Mouse (Mus musculus) MEL (cell line): ENCODE measurements around the gene Dand5. TPM values are rescaled to one million over a fixed set of nuclear protein-coding genes. Genes with fewer than 3 reads are reported as not detected.

ENCODE experiments used
- DNase-seq: peaks from one replicate; pipeline ENCODE4 v3.0.0; 2011; ENCODE audit warnings: low read depth, low spot score
- H3K27ac ChIP-seq: 2 replicates; pipeline ENCODE4 v1.5.1; 2012; ENCODE audit warnings: low read depth, mild to moderate bottlenecking, control low read depth, low read length, moderate library complexity; ENCODE audit not compliant: control insufficient read depth
- H3K27me3 ChIP-seq, 2 experiments: fragments of 150-350 bp in 1 of 2; sonication (generic) in 1 of 2; 2 replicates each; pipeline ENCODE4 v1.6.1; 2012; ENCODE audit warnings: low read length in 2 of 2, mild to moderate bottlenecking in 2 of 2, improper control_type of control experiment in 1 of 2, moderate library complexity in 1 of 2; ENCODE audit not compliant: insufficient read depth in 2 of 2, control insufficient read depth in 1 of 2
- H3K36me3 ChIP-seq, 2 experiments: 2 replicates each; pipeline ENCODE4 v1.6.1; 2012 to 2014; ENCODE audit warnings: low read length in 2 of 2, improper control_type of control experiment in 1 of 2, inconsistent platforms in 1 of 2, mild to moderate bottlenecking in 1 of 2; ENCODE audit not compliant: insufficient read depth in 2 of 2, control insufficient read depth in 1 of 2
- H3K4me1 ChIP-seq, 2 experiments: fragments of 150-350 bp in 1 of 2; sonication (generic) in 1 of 2; 2 replicates each; pipeline ENCODE4 v1.6.1; 2012; ENCODE audit warnings: low read length in 2 of 2, improper control_type of control experiment in 1 of 2, mild to moderate bottlenecking in 1 of 2; ENCODE audit not compliant: insufficient read depth in 2 of 2, control insufficient read depth in 1 of 2
- H3K4me3 ChIP-seq, 2 experiments: fragments of 150-350 bp in 1 of 2; sonication (generic) in 1 of 2; 2 replicates each; pipeline ENCODE4 v1.5.1; 2012; ENCODE audit warnings: low read depth in 2 of 2, low read length in 2 of 2, mild to moderate bottlenecking in 2 of 2, moderate library complexity in 2 of 2, control low read depth in 1 of 2, improper control_type of control experiment in 1 of 2; ENCODE audit not compliant: control insufficient read depth in 1 of 2, insufficient read depth in 1 of 2
- H3K79me2 ChIP-seq: 2 replicates; pipeline ENCODE4 v1.6.1; 2012; ENCODE audit warnings: mild to moderate bottlenecking, low read length, moderate library complexity; ENCODE audit not compliant: control insufficient read depth, poor library complexity, insufficient read depth
- H3K9ac ChIP-seq: 2 replicates; pipeline ENCODE4 v1.6.1; 2012; ENCODE audit warnings: low read depth, mild to moderate bottlenecking, control low read depth, low read length, moderate library complexity; ENCODE audit not compliant: control insufficient read depth, poor library complexity, severe bottlenecking
- H3K9me3 ChIP-seq: fragments of 150-350 bp; sonication (generic); replicated peaks from 2 replicates; pipeline ENCODE4 v1.6.1; 2012; ENCODE audit warnings: mild to moderate bottlenecking, low read length, improper control_type of control experiment, moderate library complexity; ENCODE audit not compliant: insufficient read depth
- BHLHE40 ChIP-seq: IDR thresholded peaks from 2 replicates; pipeline ENCODE4 v1.6.1; 2012; ENCODE audit warnings: low read depth, mild to moderate bottlenecking, inconsistent platforms, low read length, improper control_type of control experiment, borderline replicate concordance
- ELF1 ChIP-seq: IDR thresholded peaks from 2 replicates; pipeline ENCODE4 v1.6.1; 2014; ENCODE audit warnings: low read depth, mild to moderate bottlenecking, inconsistent platforms, low read length, improper control_type of control experiment, moderate library complexity
- EP300 ChIP-seq, 2 experiments: IDR thresholded peaks; 2 replicates each; pipeline ENCODE4 v1.6.1; 2011; ENCODE audit warnings: improper control_type of control experiment in 2 of 2, low read length in 2 of 2, low read depth in 1 of 2, mild to moderate bottlenecking in 1 of 2
- ETS1 ChIP-seq: IDR thresholded peaks from 2 replicates; pipeline ENCODE4 v1.6.1; 2012; ENCODE audit warnings: low read depth, mild to moderate bottlenecking, inconsistent platforms, low read length, improper control_type of control experiment, moderate library complexity
- GABPA ChIP-seq: IDR thresholded peaks from 2 replicates; pipeline ENCODE4 v1.6.1; 2012; ENCODE audit warnings: low read depth, mild to moderate bottlenecking, inconsistent platforms, low read length, improper control_type of control experiment, moderate library complexity
- GATA1 ChIP-seq: IDR thresholded peaks from 2 replicates; pipeline ENCODE4 v1.6.1; 2011; ENCODE audit warnings: low read depth, low read length, improper control_type of control experiment
- HCFC1 ChIP-seq: IDR thresholded peaks from 2 replicates; pipeline ENCODE4 v1.6.1; 2012; ENCODE audit warnings: low read depth, mild to moderate bottlenecking, inconsistent platforms, low read length, improper control_type of control experiment, moderate library complexity
- JUND ChIP-seq: IDR thresholded peaks from 2 replicates; pipeline ENCODE4 v1.6.1; 2011; ENCODE audit warnings: low read depth, mild to moderate bottlenecking, improper control_type of control experiment, low read length
- MAFK ChIP-seq: IDR thresholded peaks from 2 replicates; pipeline ENCODE4 v1.6.1; 2011; ENCODE audit warnings: low read depth, mild to moderate bottlenecking, low read length, improper control_type of control experiment, borderline replicate concordance
- MAX ChIP-seq: IDR thresholded peaks from 2 replicates; pipeline ENCODE4 v1.6.1; 2011; ENCODE audit warnings: low read length, improper control_type of control experiment
- MEF2A ChIP-seq: IDR thresholded peaks from 2 replicates; pipeline ENCODE4 v1.6.1; 2014; ENCODE audit warnings: low read depth, mild to moderate bottlenecking, inconsistent platforms, low read length, improper control_type of control experiment; ENCODE audit not compliant: poor library complexity, insufficient replicate concordance, severe bottlenecking; ENCODE audit errors: extremely low read depth
- MYB ChIP-seq: IDR thresholded peaks from 2 replicates; pipeline ENCODE4 v1.6.1; 2011; ENCODE audit warnings: mild to moderate bottlenecking, low read depth, low read length, improper control_type of control experiment
- MYC ChIP-seq: IDR thresholded peaks from 2 replicates; pipeline ENCODE4 v1.6.1; 2011; ENCODE audit warnings: low read depth, mild to moderate bottlenecking, low read length, improper control_type of control experiment, moderate library complexity
- NELFE ChIP-seq: IDR thresholded peaks from 2 replicates; pipeline ENCODE4 v1.6.1; 2011; ENCODE audit warnings: low read depth, low read length, improper control_type of control experiment
- POLR2A ChIP-seq, 2 experiments: IDR thresholded peaks; 2 replicates each; pipeline ENCODE4 v1.6.1; 2011 to 2012; ENCODE audit warnings: low read length in 2 of 2, mild to moderate bottlenecking in 2 of 2, control low read depth in 1 of 2, improper control_type of control experiment in 1 of 2, low read depth in 1 of 2, moderate library complexity in 1 of 2; ENCODE audit not compliant: control insufficient read depth in 1 of 2, insufficient read depth in 1 of 2, poor library complexity in 1 of 2
- RAD21 ChIP-seq: IDR thresholded peaks from 2 replicates; pipeline ENCODE4 v1.6.1; 2011; ENCODE audit warnings: mild to moderate bottlenecking, low read depth, low read length, improper control_type of control experiment
- RCOR1 ChIP-seq: IDR thresholded peaks from 2 replicates; pipeline ENCODE4 v1.6.1; 2012; ENCODE audit warnings: low read depth, mild to moderate bottlenecking, inconsistent platforms, low read length, improper control_type of control experiment
- SIN3A ChIP-seq: IDR thresholded peaks from 2 replicates; pipeline ENCODE4 v1.6.1; 2012; ENCODE audit warnings: low read length, improper control_type of control experiment, inconsistent platforms
- SMC3 ChIP-seq: IDR thresholded peaks from 2 replicates; pipeline ENCODE4 v1.6.1; 2011; ENCODE audit warnings: low read depth, low read length, improper control_type of control experiment
- TAL1 ChIP-seq: IDR thresholded peaks from 2 replicates; pipeline ENCODE4 v1.6.1; 2012; ENCODE audit warnings: mild to moderate bottlenecking, inconsistent platforms, low read length, moderate library complexity, mixed read lengths
- TBP ChIP-seq: IDR thresholded peaks from 2 replicates; pipeline ENCODE4 v1.8.0; 2011; ENCODE audit warnings: low read depth, low read length, improper control_type of control experiment
- TCF12 ChIP-seq: IDR thresholded peaks from 2 replicates; pipeline ENCODE4 v1.6.1; 2014; ENCODE audit warnings: low read depth, mild to moderate bottlenecking, inconsistent platforms, low read length, improper control_type of control experiment, moderate library complexity
- USF1 ChIP-seq: IDR thresholded peaks from 2 replicates; pipeline ENCODE4 v1.6.1; 2014; ENCODE audit warnings: low read depth, mild to moderate bottlenecking, inconsistent platforms, low read length, improper control_type of control experiment, moderate library complexity
- ZC3H11A ChIP-seq: IDR thresholded peaks from 2 replicates; pipeline ENCODE4 v1.6.1; 2012; ENCODE audit warnings: low read depth, mild to moderate bottlenecking, inconsistent platforms, low read length, improper control_type of control experiment
- ZKSCAN1 ChIP-seq: IDR thresholded peaks from 2 replicates; pipeline ENCODE4 v1.6.1; 2012; ENCODE audit warnings: low read depth, mild to moderate bottlenecking, inconsistent platforms, low read length, improper control_type of control experiment, moderate library complexity
- ZNF384 ChIP-seq: IDR thresholded peaks from 2 replicates; pipeline ENCODE4 v1.6.1; 2012; ENCODE audit warnings: low read depth, mild to moderate bottlenecking, inconsistent platforms, low read length, improper control_type of control experiment
- polyA plus RNA-seq, 2 experiments: library from polyadenylated mRNA; stranded (reverse) in 1 of 2; unstranded in 1 of 2; fragments of >175 nt in 1 of 2; fragments of >200 nt in 1 of 2; gene quantifications; 2 replicates each; pipeline versions ENCODE4 v1.2.1 to v1.2.4; 2012; ENCODE audit warnings: low replicate concordance in 2 of 2, low read depth in 1 of 2; ENCODE audit not compliant: insufficient read length in 2 of 2, insufficient read depth in 1 of 2, missing spikeins in 1 of 2
- total RNA-seq: library from RNA; depleted of rRNA; stranded (reverse); fragments of 300-350 nt; gene quantifications from 2 replicates; pipeline ENCODE4 v1.2.3, GENCODE M21; 2012

The Dand5 gene
- total and polyA plus RNA-seq, 3 experiments, result 1.7 to 2.2 TPM; not detected in 1

DNA sequence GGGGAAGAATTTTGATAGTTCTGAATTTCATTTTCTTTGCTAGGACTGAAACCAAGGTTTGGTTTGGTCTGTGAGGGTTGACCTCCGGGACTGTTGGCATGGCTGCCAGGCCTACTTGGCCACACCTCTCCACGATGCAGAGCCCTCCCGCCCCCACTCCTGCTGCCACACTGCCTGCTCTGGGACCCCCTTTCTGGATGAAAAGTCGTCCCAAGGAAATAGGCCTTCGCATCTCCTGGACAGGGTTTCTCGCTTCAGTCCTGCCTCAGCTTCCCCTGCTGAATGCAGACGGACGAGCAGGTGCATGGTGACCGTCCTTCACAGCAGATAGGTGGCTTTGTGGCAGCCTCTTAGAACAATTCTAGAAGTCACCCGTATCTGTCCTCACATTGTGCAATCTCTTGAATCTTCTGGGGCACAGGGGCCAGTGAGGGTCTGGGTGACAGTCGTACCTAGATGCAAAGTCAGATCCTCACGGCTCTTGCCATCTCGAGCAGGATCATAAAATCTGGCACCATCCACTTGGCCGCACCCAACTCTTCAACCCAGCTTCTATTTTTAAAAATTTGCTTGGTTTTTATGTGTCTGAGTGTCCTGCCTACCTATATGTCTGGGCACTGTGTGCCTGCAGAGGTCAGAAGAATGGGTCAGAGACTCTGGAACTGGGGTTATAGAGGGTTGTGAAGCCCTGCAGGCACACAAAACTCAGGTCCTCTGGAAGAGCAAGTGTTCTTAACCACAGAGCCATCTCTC lies 54.1 kb downstream of the Dand5 start:
- TF ChIP-seq ELF1 (no peak), SIN3A (no peak), SMC3 (no peak), MYC (no peak), MAFK (no peak), ETS1 (no peak), BHLHE40 (no peak), MAX (no peak)
- Histone ChIP-seq H3K4me3 (no peak overlapping the region), H3K27me3 (no peaks in the 10 kb centered on the region), H3K79me2 (no peaks in the 10 kb centered on the region), H3K9me3 (no peaks in the 10 kb centered on the region), H3K9ac (no peak overlapping the region), H3K4me1 (no peaks in the 10 kb centered on the region), H3K27ac (no peak overlapping the region), H3K36me3 (peaks cover 0 to 8% of the 10 kb centered on the region in 2 experiments; a peak in 1 of 4 replicates)
- no peak for DNase-seq

DNA sequence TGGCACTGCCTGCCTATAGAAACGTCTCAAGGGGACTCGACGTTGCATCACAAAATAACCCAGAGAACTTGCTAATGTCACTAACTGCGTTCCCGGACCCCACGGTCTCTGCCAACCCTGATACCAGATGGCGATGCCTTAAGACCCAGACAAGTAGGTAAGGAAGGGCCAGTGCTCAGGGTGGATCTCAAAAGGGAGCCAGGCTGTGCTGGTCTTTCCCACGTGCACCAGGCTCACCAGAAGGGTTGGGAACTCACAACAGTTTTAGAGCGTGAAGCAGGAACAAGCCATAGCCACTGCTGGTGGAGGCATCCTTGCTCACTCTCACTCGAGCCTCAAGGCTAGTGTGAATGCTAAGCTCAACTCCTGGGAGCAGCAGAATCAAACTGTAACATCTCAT lies 55.4 kb downstream of the Dand5 start:
- Histone ChIP-seq H3K27me3 (no peaks in the 10 kb centered on the region), H3K36me3 (peaks cover 0 to 10% of the 10 kb centered on the region in 2 experiments; a peak in 1 of 4 replicates), H3K27ac (no peak overlapping the region)

DNA sequence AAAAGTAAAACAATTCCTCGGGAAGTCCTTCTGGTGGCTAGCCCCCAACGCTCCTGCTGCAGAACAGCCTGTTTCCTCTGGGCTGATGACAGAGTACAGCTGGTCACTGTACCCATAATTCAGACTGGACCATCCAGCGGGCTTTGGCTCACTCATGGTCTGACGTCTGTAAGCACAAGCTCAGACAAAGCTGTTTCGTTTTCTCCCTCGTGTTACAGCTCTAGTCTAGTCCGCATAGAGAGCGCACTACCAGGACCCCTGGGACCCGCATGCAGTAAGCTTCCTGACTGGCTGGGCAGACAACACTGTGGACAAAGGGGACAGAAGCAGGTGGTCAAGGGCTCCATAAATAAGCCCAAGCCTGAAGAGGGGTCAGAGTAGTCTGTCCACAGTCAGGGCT lies 56.2 kb downstream of the Dand5 start:
- Histone ChIP-seq H3K9me3 (no peaks in the 10 kb centered on the region), H3K27me3 (no peaks in the 10 kb centered on the region), H3K27ac (no peak overlapping the region), H3K36me3 (peaks cover 0 to 8% of the 10 kb centered on the region in 2 experiments; a peak in 1 of 4 replicates), H3K79me2 (no peaks in the 10 kb centered on the region), H3K9ac (no peak overlapping the region), H3K4me3 (no peak overlapping the region), H3K4me1 (no peaks in the 10 kb centered on the region)
- no peak for TF ChIP-seq TCF12
- TF ChIP-seq USF1, result no peak
- TF ChIP-seq MYB, result no peak
- no peak for TF ChIP-seq GABPA
- TF ChIP-seq MEF2A, result no peak
- no peak for TF ChIP-seq ZNF384
- TF ChIP-seq SIN3A, result no peak
- no peak for TF ChIP-seq HCFC1
- no peak for TF ChIP-seq ZKSCAN1
- no peak for TF ChIP-seq TAL1
- no peak for TF ChIP-seq MAX
- no peak for TF ChIP-seq GATA1
- no peak for TF ChIP-seq EP300 (IDR thresholded peaks at IDR 0.05; ENCODE audit: low read depth in 1 of 2, low read length in 2 of 2)
- TF ChIP-seq RCOR1, result no peak
- no peak for TF ChIP-seq POLR2A (IDR thresholded peaks at IDR 0.05; ENCODE audit: control insufficient read depth in 1 of 2, insufficient read depth in 1 of 2, low read depth in 1 of 2, low read length in 2 of 2, poor library complexity in 1 of 2)
- DNase-seq, result no peak

More for the DNA sequence above, 55.4 kb downstream of the Dand5 start:
- TF ChIP-seq RAD21, result no peak
- TF ChIP-seq MEF2A, result no peak
- TF ChIP-seq EP300 (IDR thresholded peaks at IDR 0.05; ENCODE audit: low read depth in 1 of 2, low read length in 2 of 2), result no peak
- no peak for TF ChIP-seq NELFE
- no peak for TF ChIP-seq HCFC1
- no peak for TF ChIP-seq ZKSCAN1
- no peak for TF ChIP-seq ZC3H11A
- TF ChIP-seq MAFK, result no peak
- no peak for TF ChIP-seq TBP
- TF ChIP-seq JUND, result no peak
- TF ChIP-seq TAL1, result no peak
- TF ChIP-seq, all 39 proteins: peak for 0
- Histone ChIP-seq H3K79me2 (no peaks in the 10 kb centered on the region), H3K4me1 (no peaks in the 10 kb centered on the region), H3K4me3 (no peak overlapping the region), H3K9ac (no peak overlapping the region), H3K9me3 (no peaks in the 10 kb centered on the region)
- DNase-seq, result no peak
